Mouse (Mus musculus): ENCODE results near the gene Chchd10. TPM values are rescaled to one million over a fixed set of nuclear protein-coding genes. Genes with fewer than 3 reads are reported as not detected.
A peak's percentile ranks its signal among the peaks of the same experiment; 100 is the strongest.

The Chchd10 gene
- polyA plus RNA-seq, 1 experiment from 2014 or later, result 10.3 TPM

DNA sequence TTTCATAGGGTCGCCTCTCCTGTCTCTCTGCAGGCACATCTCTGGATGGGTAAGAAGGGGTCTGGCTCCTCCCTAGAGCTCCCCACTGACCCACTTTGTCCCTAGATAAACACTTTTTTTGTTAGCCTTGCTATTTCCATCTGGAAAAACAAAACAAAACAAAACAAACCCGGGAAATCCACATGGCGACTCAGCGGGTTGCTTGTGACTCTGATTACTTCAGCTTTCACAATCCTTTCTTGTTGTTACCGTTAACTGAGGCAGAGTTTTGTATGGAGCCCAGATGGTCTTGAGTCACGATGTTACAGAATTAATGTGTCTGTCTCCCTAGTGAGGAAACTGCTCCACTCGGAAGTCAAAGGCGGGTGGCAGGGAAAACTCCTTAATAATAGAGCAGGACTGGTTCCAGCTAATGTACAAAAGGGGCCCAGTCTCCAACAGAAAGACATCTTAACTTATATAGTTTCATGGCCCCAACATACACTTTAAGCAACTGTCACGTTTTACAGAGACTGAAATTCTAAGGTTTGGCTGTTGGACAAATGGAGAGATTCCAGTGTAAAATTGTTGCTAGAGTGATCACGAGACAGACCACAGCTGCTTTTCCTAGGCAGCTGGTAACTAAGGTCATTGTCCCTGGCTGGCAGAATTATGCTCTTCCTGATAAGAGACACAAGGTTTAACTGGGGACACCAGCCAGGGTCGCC, 11.3 kb downstream of the Chchd10 start:
- Histone ChIP-seq H3K4me3 (no peak overlapping the region), H3K36me3 (ENCODE audit: poor library complexity, severe bottlenecking) (no peaks in the 10 kb centered on the region), H3K27ac (peak overlapping the region; percentile 22; the same call in 1 of the 2 replicates), H3K9ac (no peak overlapping the region), H3K4me2 (no peak overlapping the region), H3K27me3 (peaks cover under 1% of the 10 kb centered on the region), H3K9me3 (replicated peaks) (no peaks in the 10 kb centered on the region), H3K4me1 (peaks cover 9% of the 10 kb centered on the region; the same call in 1 of the 2 replicates)
- 25% methylated on average over 11 of the region's 11 CpGs for WGBS
- ATAC-seq, result no peak

DNA sequence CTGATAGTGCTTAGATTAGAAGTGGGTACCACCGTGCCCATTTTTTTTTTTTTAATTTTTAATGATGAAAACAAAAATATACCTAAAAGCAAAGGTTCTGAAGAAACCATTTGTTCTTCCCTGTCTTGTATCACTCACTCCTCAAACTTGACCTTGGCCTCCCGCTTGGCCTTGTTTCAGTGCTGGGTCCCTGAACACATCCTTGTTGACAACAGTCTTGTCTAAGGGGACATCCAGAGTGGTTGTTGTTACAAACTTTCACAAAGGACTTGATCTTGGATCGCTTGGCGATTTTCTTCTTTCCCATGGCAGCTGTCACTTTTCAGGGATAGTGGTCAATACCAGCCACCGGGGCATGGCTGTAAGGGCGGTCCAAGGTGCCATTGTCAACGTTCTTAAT, 12.3 kb downstream of the Chchd10 start:
- Histone ChIP-seq H3K27ac (no peak overlapping the region), H3K27me3 (peaks cover 10% of the 10 kb centered on the region), H3K9me3 (replicated peaks) (no peaks in the 10 kb centered on the region), H3K4me3 (no peak overlapping the region), H3K4me2 (no peak overlapping the region), H3K36me3 (ENCODE audit: poor library complexity, severe bottlenecking) (no peaks in the 10 kb centered on the region), H3K9ac (no peak overlapping the region), H3K4me1 (peaks cover 9% of the 10 kb centered on the region; the same call in 1 of the 2 replicates)
- ATAC-seq, result no peak
- 90% methylated on average over 7 of the region's 7 CpGs for WGBS

DNA sequence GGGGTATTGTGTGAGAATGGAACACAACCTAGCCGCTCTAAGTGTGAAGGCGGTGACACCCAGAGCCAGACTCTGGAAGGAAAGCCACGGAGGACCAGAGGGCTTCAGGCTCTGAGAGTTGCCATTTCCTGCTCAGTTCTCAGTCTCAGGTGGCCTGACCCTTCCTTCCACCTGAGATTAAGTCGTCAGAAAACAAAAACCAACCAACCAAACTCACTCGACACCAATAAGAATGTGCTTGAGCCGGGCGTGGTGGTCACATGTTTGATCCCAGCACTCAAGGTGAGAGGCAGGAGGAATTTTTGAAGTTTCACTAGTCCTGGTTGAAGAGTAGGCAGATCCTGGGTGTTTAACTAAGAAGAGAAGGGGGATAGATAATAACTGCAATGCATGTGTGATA, 13.0 kb downstream of the Chchd10 start:
- Histone ChIP-seq H3K9me3 (replicated peaks) (no peaks in the 10 kb centered on the region), H3K4me2 (no peak overlapping the region), H3K27me3 (peaks cover 17% of the 10 kb centered on the region), H3K27ac (no peak overlapping the region), H3K4me3 (no peak overlapping the region), H3K9ac (no peak overlapping the region), H3K4me1 (peaks cover 13% of the 10 kb centered on the region), H3K36me3 (ENCODE audit: poor library complexity, severe bottlenecking) (no peaks in the 10 kb centered on the region)
- no peak for ATAC-seq
- 88% methylated on average over 7 of the region's 7 CpGs for WGBS

DNA sequence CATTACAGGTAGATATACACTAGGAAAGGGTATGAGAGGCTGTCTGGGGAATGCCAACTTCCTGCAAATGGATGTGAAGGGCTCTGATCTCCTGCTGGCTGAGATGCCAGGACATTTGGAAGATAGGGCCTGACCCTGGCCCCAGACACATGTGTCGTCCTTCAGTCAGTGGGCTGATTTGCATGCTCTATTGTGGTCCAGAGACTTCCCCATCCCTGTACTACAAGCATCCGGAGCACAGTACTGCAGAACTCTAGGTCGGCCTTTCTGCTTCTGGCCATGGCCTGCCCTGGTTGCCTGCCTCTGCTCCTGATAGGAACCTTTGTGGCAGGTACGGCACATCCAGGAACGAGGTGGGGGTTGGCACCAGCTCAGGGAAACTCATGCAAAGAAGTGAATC, 15.1 kb downstream of the Chchd10 start:
- Histone ChIP-seq H3K27me3 (peaks cover 24% of the 10 kb centered on the region), H3K9me3 (replicated peaks) (no peaks in the 10 kb centered on the region), H3K27ac (no peak overlapping the region), H3K9ac (no peak overlapping the region), H3K4me2 (no peak overlapping the region), H3K4me1 (peaks cover 18% of the 10 kb centered on the region), H3K36me3 (ENCODE audit: poor library complexity, severe bottlenecking) (no peaks in the 10 kb centered on the region), H3K4me3 (no peak overlapping the region)
- WGBS, result 82% methylated on average over 5 of the region's 5 CpGs
- no peak for ATAC-seq

DNA sequence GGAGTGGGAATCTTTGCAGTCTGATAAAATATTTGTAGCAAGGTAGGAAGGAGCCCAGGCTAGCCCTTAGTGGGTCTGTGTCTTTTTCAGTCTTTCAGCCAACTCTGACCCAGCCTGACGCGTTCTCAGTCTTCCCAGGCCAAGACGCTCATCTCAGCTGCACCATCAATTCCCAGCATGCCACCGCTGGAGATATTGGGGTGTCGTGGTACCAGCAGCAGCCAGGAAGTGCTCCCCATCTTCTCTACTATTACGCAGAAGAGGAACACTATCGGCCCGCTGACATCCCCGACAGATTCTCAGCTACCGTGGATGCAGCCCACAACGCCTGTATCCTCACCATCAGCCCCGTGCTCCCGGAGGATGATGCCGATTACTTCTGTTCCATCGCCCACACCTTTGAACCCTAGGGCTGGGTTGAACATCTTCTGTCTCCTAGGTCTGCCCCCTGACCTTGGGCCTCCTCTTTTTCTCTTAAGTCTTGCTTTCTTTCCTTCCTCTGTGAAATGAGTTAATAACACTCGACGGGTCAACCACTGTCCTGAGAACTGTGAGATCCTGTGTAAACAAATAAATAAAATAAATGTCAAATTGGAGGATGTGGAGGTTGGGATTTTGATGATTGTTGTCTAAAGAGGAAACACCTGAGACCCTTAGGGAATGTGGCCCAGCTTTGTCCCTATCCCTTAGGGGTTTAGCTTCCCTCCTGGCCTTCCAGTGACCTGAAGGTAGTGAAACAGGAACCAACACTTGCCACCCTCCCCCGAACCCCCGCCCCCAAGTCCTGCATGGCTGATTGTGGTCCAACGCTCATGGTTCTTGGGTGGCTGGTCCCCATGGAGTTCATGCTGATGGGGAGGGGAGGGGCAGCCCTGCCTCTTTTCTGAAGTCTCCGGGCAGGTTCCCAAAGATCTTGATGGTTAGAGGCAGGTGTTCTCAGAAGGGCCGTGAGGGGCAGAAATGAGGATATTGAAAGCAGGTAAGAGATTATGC, 16.4 kb downstream of the Chchd10 start:
- no peak for ATAC-seq

DNA sequence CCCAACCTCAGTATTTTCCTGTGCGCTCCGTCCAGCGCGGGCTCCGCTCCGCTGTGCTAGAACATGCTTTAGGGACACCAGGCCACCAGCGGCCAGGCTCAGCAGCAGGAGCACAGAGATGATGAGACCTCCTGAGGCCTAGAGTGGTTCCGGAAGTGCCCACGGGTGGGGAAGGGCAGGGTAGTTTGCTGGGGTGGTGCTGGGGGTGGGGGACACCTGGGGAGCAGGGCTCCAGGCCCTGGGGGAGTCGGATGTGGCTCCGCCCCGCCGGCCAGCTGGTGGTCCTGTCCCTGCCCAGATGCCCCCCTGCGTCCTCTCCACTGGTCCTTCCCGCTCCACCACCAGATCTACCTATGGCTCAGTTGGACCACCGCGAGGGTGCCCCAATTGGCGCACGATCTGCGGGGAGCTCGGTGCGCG, 17.9 kb downstream of the Chchd10 start:
- H3K27me3 ChIP-seq, result peaks cover 35% of the 10 kb centered on the region
- 1% methylated on average over 23 of the region's 23 CpGs for WGBS
- H3K4me3 ChIP-seq, result peak overlapping the region; percentile 42
- peak; percentile 65 for ATAC-seq
- H3K4me1 ChIP-seq, result peaks cover 13% of the 10 kb centered on the region
- no peaks in the 10 kb centered on the region for H3K36me3 ChIP-seq (ENCODE audit: poor library complexity, severe bottlenecking)
- H3K9ac ChIP-seq, result peak overlapping the region; percentile 64
- H3K9me3 ChIP-seq (replicated peaks), result no peaks in the 10 kb centered on the region
- H3K4me2 ChIP-seq, result peak overlapping the region; percentile 80
- no peak overlapping the region for H3K27ac ChIP-seq

More for the DNA sequence above, 16.4 kb downstream of the Chchd10 start:
- no peaks in the 10 kb centered on the region for H3K36me3 ChIP-seq (ENCODE audit: poor library complexity, severe bottlenecking)
- no peak overlapping the region for H3K9ac ChIP-seq
- H3K27ac ChIP-seq, result no peak overlapping the region
- peaks cover 13% of the 10 kb centered on the region for H3K4me1 ChIP-seq
- no peak overlapping the region for H3K4me3 ChIP-seq
- WGBS, result 83% methylated on average over 22 of the region's 22 CpGs
- peaks cover 32% of the 10 kb centered on the region for H3K27me3 ChIP-seq
- H3K4me2 ChIP-seq, result no peak overlapping the region
- no peaks in the 10 kb centered on the region for H3K9me3 ChIP-seq (replicated peaks)

DNA sequence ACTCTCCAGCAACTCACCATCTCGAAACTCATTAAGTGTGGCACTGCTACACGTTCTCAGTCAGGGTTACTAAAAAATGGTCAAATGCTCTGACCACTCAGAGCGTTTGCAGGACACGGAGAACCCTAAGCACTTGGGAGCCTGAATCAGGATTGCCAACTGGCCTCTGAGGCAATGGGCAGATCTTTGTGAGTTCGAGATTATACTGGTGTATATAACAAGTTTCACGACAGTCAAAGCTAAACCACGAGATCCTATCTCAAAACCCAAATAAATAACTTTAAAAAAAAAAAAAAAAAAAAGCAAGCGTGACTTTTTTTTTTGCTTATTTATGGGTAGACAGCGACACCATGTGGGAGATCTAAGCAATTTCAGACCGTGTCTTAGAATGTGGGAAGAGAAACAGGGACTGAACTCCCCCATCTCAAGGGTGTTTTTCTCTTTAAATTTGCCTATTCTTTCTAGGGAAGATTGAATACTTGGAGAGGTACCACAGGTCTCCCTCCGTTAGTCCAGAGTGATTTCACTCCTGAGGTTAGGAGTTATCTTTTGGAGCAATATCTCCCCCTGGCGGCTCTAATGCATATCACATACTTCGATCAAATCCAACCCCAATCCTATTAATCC, 18.6 kb downstream of the Chchd10 start:
- H3K4me3 ChIP-seq, result peak overlapping the region; percentile 42
- no peaks in the 10 kb centered on the region for H3K36me3 ChIP-seq (ENCODE audit: poor library complexity, severe bottlenecking)
- peak overlapping the region; percentile 80 for H3K4me2 ChIP-seq
- no peak overlapping the region for H3K27ac ChIP-seq
- peak; percentile 54 for ATAC-seq
- peaks cover 35% of the 10 kb centered on the region for H3K27me3 ChIP-seq
- peak overlapping the region; percentile 64 for H3K9ac ChIP-seq
- no peaks in the 10 kb centered on the region for H3K9me3 ChIP-seq (replicated peaks)
- H3K4me1 ChIP-seq, result peaks cover 13% of the 10 kb centered on the region
- 4% methylated on average over 13 of the region's 13 CpGs for WGBS

DNA sequence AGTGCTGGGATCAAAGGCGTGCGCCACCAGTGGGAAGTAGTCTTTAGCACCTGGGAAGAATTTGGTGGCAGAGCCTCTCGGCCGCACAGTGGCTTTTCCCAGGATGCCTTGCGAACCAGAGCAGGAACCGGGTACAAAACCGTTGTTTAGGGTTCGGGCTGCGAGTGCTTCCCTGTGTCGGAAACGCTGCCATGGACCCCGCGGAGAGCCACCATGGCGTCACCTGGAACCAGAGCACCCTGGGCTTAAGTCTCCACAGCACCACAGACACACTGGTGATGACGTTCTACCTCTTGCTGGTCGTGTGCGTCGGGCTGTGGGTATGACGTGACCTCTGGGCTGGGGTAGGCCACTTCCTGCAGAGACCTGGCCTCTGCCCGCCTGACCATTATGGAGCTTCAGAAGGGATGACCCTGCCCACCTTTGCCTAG, 21.5 kb downstream of the Chchd10 start, which contains the start of gene Gm5134:
Gene Gm5134 (plus strand): TSS at position 134 of the 431 bp plus-strand sequence.
- Histone ChIP-seq H3K36me3 (ENCODE audit: poor library complexity, severe bottlenecking) (no peaks in the 10 kb centered on the region), H3K4me1 (peaks cover 13% of the 10 kb centered on the region), H3K9me3 (replicated peaks) (no peaks in the 10 kb centered on the region), H3K27ac (no peak within 1 kb of the TSS), H3K4me3 (peak within 1 kb of the TSS; percentile 2; the same call in 1 of the 2 replicates), H3K4me2 (peak within 1 kb of the TSS; percentile 43), H3K9ac (0 out of 2 replicates have a peak within 1 kb of the TSS, but pooled peaks have one; percentile 40), H3K27me3 (peaks cover 34% of the 10 kb centered on the region)
- 38% methylated on average over 20 of the region's 20 CpGs for WGBS
- ATAC-seq, result no peak

DNA sequence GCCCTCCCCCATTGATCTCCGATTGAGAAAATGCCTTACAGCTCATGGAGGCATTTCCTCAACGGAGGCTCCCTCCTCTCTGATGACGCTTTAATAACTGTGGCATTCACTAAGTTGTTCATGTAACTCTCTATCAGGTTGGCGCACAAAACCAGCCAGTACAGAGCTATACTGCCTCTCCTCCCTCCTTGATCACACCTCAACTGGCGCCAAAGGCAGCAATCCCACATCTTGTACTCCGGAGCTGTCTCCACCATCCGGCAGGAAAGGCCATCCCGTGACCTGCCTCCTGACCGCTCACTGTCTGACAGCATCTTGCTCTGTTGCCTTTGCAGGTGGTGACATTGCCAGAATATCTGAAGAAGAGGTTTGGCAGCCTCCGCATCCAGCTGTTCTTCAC, 40.9 kb downstream of the Chchd10 start:
- no peaks in the 10 kb centered on the region for H3K9me3 ChIP-seq (replicated peaks)
- H3K4me1 ChIP-seq, result peaks cover 5% of the 10 kb centered on the region; the same call in 1 of the 2 replicates
- ATAC-seq, result no peak
- H3K27me3 ChIP-seq, result no peaks in the 10 kb centered on the region
- H3K4me3 ChIP-seq, result no peak overlapping the region
- no peaks in the 10 kb centered on the region for H3K36me3 ChIP-seq (ENCODE audit: poor library complexity, severe bottlenecking)
- WGBS, result 94% methylated on average over 10 of the region's 10 CpGs
- no peak overlapping the region for H3K27ac ChIP-seq
- no peak overlapping the region for H3K4me2 ChIP-seq
- H3K9ac ChIP-seq, result no peak overlapping the region

DNA sequence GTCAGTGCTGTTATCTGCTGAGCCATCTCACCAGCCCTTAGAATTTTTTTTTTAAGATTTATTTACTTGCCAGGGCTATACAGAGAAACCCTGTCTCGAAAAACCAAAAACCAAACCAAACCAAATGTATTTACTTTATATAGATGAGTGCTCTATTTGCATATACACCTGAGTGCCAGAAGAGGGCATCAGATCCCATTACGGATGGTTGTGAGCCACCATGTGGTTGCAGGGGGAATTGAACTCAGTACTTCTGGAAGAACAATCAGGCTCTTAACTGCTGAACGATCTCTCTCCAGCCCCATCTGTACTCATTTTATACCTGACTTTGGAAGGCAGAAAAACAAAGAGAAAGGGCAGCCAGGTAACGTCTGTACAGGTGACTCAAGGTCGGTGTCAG, 42.3 kb downstream of the Chchd10 start:
- H3K27me3 ChIP-seq, result no peaks in the 10 kb centered on the region
- H3K4me2 ChIP-seq, result no peak overlapping the region
- peaks cover 6% of the 10 kb centered on the region; the same call in 1 of the 2 replicates for H3K4me1 ChIP-seq
- no peak for ATAC-seq
- no peak overlapping the region for H3K27ac ChIP-seq
- no peaks in the 10 kb centered on the region for H3K9me3 ChIP-seq (replicated peaks)
- H3K36me3 ChIP-seq (ENCODE audit: poor library complexity, severe bottlenecking), result no peaks in the 10 kb centered on the region
- no peak overlapping the region for H3K9ac ChIP-seq
- 78% methylated on average over 5 of the region's 5 CpGs for WGBS
- H3K4me3 ChIP-seq, result no peak overlapping the region

DNA sequence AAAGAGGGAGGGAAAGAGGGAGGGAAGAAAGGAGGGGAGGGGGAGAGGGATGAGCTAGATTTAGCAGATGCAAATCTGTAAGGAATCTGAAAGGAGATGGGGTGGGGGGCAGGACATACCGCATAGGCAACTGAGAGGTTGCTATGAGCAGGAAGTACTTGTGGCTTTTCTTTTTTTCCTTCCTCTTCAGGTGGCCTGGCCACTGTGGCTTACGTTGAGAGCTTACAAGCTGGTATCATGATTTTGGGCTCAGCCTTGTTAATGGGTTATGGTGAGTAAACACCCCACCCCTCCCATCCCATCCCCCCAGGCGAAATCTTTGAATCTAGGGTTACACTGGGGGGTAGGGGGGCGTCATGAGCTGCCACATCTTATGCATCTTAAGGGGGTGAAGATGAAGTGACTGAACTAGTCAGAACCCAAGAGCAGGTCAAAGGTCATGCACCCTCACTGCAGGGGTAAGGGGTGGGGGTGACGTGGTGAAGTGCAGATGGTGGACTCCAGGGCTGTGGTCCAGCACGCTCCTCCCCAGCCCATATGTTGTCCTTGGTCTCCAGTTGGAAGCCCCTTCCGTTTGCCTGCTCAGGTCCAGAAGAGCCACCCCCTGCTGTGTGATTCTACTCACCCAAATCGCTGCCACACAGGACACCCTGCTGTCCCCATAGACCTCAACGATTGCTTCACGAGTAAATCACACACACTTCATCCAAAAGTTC, 45.3 kb downstream of the Chchd10 start:
- Histone ChIP-seq H3K4me1 (peaks cover 6% of the 10 kb centered on the region; the same call in 1 of the 2 replicates), H3K27ac (no peak overlapping the region), H3K36me3 (ENCODE audit: poor library complexity, severe bottlenecking) (no peaks in the 10 kb centered on the region), H3K27me3 (no peaks in the 10 kb centered on the region), H3K9ac (no peak overlapping the region), H3K4me2 (no peak overlapping the region), H3K4me3 (no peak overlapping the region), H3K9me3 (replicated peaks) (no peaks in the 10 kb centered on the region)
- ATAC-seq, result no peak
- WGBS, result 48% methylated on average over 10 of the region's 10 CpGs
